Mouse (Mus musculus) splenic B cell, adult 2 months (primary cell): Measurements from ENCODE around the gene Gm21317.
"Not testable (repeated sequence)": the region's sequence is repeated elsewhere in the genome, so short reads cannot be mapped to it uniquely, and the experiment has no call there.

Experiments
- DNase-seq: peaks from one replicate; pipeline ENCODE4 v3.0.0-alpha.2; 2011; ENCODE audit warnings: low read depth, low spot score
- H3K27me3 ChIP-seq: 2 replicates; pipeline ENCODE4 v1.6.1; 2012; ENCODE audit warnings: mild to moderate bottlenecking, low read length, moderate library complexity, mixed read lengths; ENCODE audit not compliant: control insufficient read depth, poor library complexity, insufficient read depth, severe bottlenecking
- H3K36me3 ChIP-seq: 2 replicates; pipeline ENCODE4 v1.6.1; 2012; ENCODE audit warnings: mild to moderate bottlenecking, low read length, moderate library complexity, mixed read lengths; ENCODE audit not compliant: control insufficient read depth, poor library complexity, insufficient read depth, severe bottlenecking

Gene Gm21317

DNA sequence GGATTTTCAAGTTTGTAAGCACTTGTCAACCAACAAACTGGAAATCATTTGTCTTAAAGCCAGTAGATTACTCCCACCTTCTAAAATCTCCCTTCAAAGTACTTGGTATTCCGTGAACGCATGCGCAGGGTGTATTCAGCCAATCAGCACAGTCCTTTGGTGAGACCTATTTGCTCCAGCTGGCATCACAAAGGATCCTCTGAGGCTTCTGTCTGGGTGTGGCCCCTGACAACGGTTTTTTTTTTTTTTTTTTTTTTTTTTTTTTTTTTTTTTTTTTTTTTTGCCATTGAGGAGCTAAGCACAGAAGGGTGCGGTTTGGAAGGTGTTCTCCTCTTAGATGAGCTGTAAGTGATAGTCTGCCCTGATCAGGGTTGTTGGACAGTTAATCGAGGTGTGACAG, at the start of gene Gm21317:
Gene Gm21317, plus strand, starts transcription at position 301 of the 400 bp plus-strand sequence.
- not testable (repeated sequence) for DNase-seq, H3K27me3 ChIP-seq, H3K36me3 ChIP-seq
